40 mouse cellular contexts compared by ENCODE assay signal in genomic region chr8:78433318-78433717, GRCm38 (mm10). TPM values are rescaled to one million over a fixed set of nuclear protein-coding genes. Genes with fewer than 3 reads are reported as not detected.
DNase-seq lines count a peak whose midpoint lies in the region; ATAC-seq and TF ChIP-seq lines count a peak whose summit lies in the region.
"Had no signal": no experiment of that assay in that cellular context is flagged by ENCODE, and none has a peak within 500 bp of the region (broad histone marks: within the 10 kb centered on the region; RNA-seq: fewer than 3 reads in every experiment).

No protein-coding gene starts in this region.

- peak; percentile 31 for DNase-seq in embryo, embryonic 10.5 days (ENCODE audit: low spot score)
- no peak for DNase-seq in embryo, embryonic 11 days
- no peak for DNase-seq in midbrain, postnatal 0 days (ENCODE audit: low spot score)
- no peak for DNase-seq in heart, adult 11 months
- no peak for DNase-seq in thymus, postnatal 4 days
- DNase-seq in heart, adult 9 months (ENCODE audit: low spot score in 2 of 2) = no peak
- DNase-seq: adrenal gland, postnatal 10 days; cerebellum, adult 11 months; cerebellum, adult 9-11 months; gastrocnemius, postnatal 10 days; heart, postnatal 4 days; kidney, adult 2 months; kidney, postnatal 4 days; liver, embryonic 13.5 days; lung, adult 18-20 months; lung, postnatal 4 days; retina, postnatal 1 day; right cerebral cortex, postnatal 14 days had no signal

- peaks cover 42% of the 10 kb centered on the region for H3K4me1 ChIP-seq in hindbrain, embryonic 13.5 days (replicated peaks)
- H3K4me1 ChIP-seq in midbrain, embryonic 12.5 days = peaks cover 35% of the 10 kb centered on the region
- peaks cover 4% of the 10 kb centered on the region; the same call in 1 of the 2 replicates for H3K4me1 ChIP-seq in midbrain, postnatal 0 days (ENCODE audit: insufficient read depth, low read length)
- H3K4me1 ChIP-seq: liver, embryonic 13.5 days had no signal

- no peak for ATAC-seq in hindbrain, embryonic 13.5 days (ENCODE audit: low FRiP score)
- no peak for ATAC-seq in midbrain, embryonic 12.5 days (ENCODE audit: low FRiP score, low read depth)
- no peak for ATAC-seq in midbrain, postnatal 0 days (ENCODE audit: low FRiP score)
- ATAC-seq: activated CD4-positive, CD25-positive, alpha-beta regulatory T cell, adult 4 months; forebrain, embryonic 16.5 days; lung, postnatal 0 days had no signal

- H3K27ac ChIP-seq in hindbrain, embryonic 13.5 days = no peak overlapping the region
- no peak overlapping the region for H3K27ac ChIP-seq in midbrain, embryonic 12.5 days (replicated peaks)
- no peak overlapping the region for H3K27ac ChIP-seq in midbrain, postnatal 0 days (ENCODE audit: low read depth, low read length)
- H3K27ac ChIP-seq: kidney, postnatal 0 days; limb, embryonic 10.5 days; limb, embryonic 15.5 days; liver, embryonic 13.5 days had no signal

- TF ChIP-seq CTCF in midbrain, postnatal 0 days (IDR thresholded peaks at IDR 0.05) = no peak

- H3K9me3 ChIP-seq in hindbrain, embryonic 13.5 days = no peaks in the 10 kb centered on the region
- no peaks in the 10 kb centered on the region for H3K9me3 ChIP-seq in midbrain, embryonic 12.5 days
- no peaks in the 10 kb centered on the region for H3K9me3 ChIP-seq in midbrain, postnatal 0 days (ENCODE audit: low read length)
- H3K9me3 ChIP-seq: limb, embryonic 10.5 days; limb, embryonic 15.5 days; liver, embryonic 13.5 days had no signal

- H3K9ac ChIP-seq in hindbrain, embryonic 13.5 days = no peak overlapping the region
- no peak overlapping the region for H3K9ac ChIP-seq in midbrain, embryonic 12.5 days (replicated peaks)
- no peak overlapping the region for H3K9ac ChIP-seq in midbrain, postnatal 0 days (replicated peaks; ENCODE audit: low read length, poor library complexity, severe bottlenecking)
- H3K9ac ChIP-seq: limb, embryonic 15.5 days; liver, embryonic 13.5 days had no signal

- WGBS in hindbrain, embryonic 13.5 days = 8% methylated on average over 5 of the region's 5 CpGs
- WGBS in midbrain, embryonic 12.5 days = 16% methylated on average over 5 of the region's 5 CpGs
- 14% methylated on average over 5 of the region's 5 CpGs for WGBS in midbrain, postnatal 0 days

- peak overlapping the region; percentile 50 for H3K4me3 ChIP-seq in hindbrain, embryonic 13.5 days
- H3K4me3 ChIP-seq in midbrain, embryonic 12.5 days = peak overlapping the region; percentile 6; the same call in 1 of the 2 replicates
- H3K4me3 ChIP-seq in midbrain, postnatal 0 days (ENCODE audit: low read depth, low read length) = peak overlapping the region; percentile 53
- H3K4me3 ChIP-seq: erythroblast, embryonic 14.5 days; limb, embryonic 10.5 days; limb, embryonic 15.5 days; liver, embryonic 13.5 days; megakaryocyte, embryonic 14.5 days had no signal

- peaks cover 88% of the 10 kb centered on the region for H3K27me3 ChIP-seq in hindbrain, embryonic 13.5 days
- H3K27me3 ChIP-seq in midbrain, embryonic 12.5 days = peaks cover 74% of the 10 kb centered on the region
- peaks cover 50% of the 10 kb centered on the region for H3K27me3 ChIP-seq in midbrain, postnatal 0 days (ENCODE audit: insufficient read depth, low read length)
- H3K27me3 ChIP-seq: CH12.LX had no signal

- no peaks in the 10 kb centered on the region for H3K36me3 ChIP-seq in hindbrain, embryonic 13.5 days
- no peaks in the 10 kb centered on the region for H3K36me3 ChIP-seq in midbrain, embryonic 12.5 days
- no peaks in the 10 kb centered on the region for H3K36me3 ChIP-seq in midbrain, postnatal 0 days (ENCODE audit: insufficient read depth, low read length)
- H3K36me3 ChIP-seq: limb, embryonic 10.5 days; limb, embryonic 15.5 days; liver, embryonic 13.5 days had no signal

- H3K4me2 ChIP-seq in hindbrain, embryonic 13.5 days = peak overlapping the region; percentile 13
- peak overlapping the region; percentile 21 for H3K4me2 ChIP-seq in midbrain, embryonic 12.5 days (replicated peaks)
- H3K4me2 ChIP-seq in midbrain, postnatal 0 days (ENCODE audit: low read depth, low read length, poor library complexity, severe bottlenecking) = no peak overlapping the region; the same call in 1 of the 2 replicates
- H3K4me2 ChIP-seq: heart, embryonic 11.5 days; limb, embryonic 15.5 days; liver, embryonic 13.5 days had no signal

RNA-seq across cellular contexts. Expression of gene Pou4f2, which starts 3.1 kb away (rescaled TPM):
- polyA plus RNA-seq in hindbrain, embryonic 13.5 days (2015; fragmentation: Nextera tagmentation; extraction: Ambion mirVana) = 4.9 and 5.3 TPM in 2 replicates
- polyA plus RNA-seq in midbrain, embryonic 12.5 days (2016; fragmentation: Nextera tagmentation; extraction: Ambion mirVana) = 3.8 and 4.0 TPM in 2 replicates
- total RNA-seq in midbrain, postnatal 0 days (2014; rRNA removed) = 34.6 and 34.8 TPM in 2 replicates
- polyA plus RNA-seq in midbrain, postnatal 0 days (2015; fragmentation: Nextera tagmentation; extraction: Ambion mirVana) = 13.0 and 14.4 TPM in 2 replicates
- total RNA-seq: adrenal gland, postnatal 10 days; CH12.LX; gastrocnemius, postnatal 10 days; granulocyte monocyte progenitor cell, adult 5-6 weeks; heart, postnatal 4 days; layer of hippocampus, adult 8-10 months; left cerebral cortex, postnatal 10 days had no signal
- polyA plus RNA-seq: activated CD4-positive, CD25-positive, alpha-beta regulatory T cell, adult 4 months; C2C12; erythroblast, embryonic 14.5 days; forebrain, embryonic 11.5 days; forebrain, embryonic 16.5 days; heart, embryonic 11.5 days; heart, embryonic 16.5 days; intestine, embryonic 14.5 days; kidney, adult 2 months; kidney, postnatal 0 days; limb, embryonic 10.5 days; limb, embryonic 15.5 days; liver, embryonic 13.5 days; lung, postnatal 0 days; small intestine, adult 2 months; stomach, embryonic 14.5 days; thymus, postnatal 0 days had no signal
